Mouse (Mus musculus) small intestine, adult 2 months (tissue): Measurements from ENCODE around the gene Olfr1102.

Experiments
- CTCF ChIP-seq: fragments of 200-500 bp; IDR thresholded peaks from 2 replicates; pipeline ENCODE4 v1.5.1; 2012; ENCODE audit warnings: low read depth, mild to moderate bottlenecking, control low read depth, inconsistent platforms, low read length, moderate library complexity, mixed read lengths; ENCODE audit not compliant: insufficient replicate concordance, insufficient read length; ENCODE audit errors: extremely low read depth
- POLR2A ChIP-seq: fragments of 200-500 bp; IDR thresholded peaks from 2 replicates; pipeline ENCODE4 v1.6.1; 2012; ENCODE audit warnings: low read depth, mild to moderate bottlenecking, control low read depth, inconsistent platforms, low read length, moderate library complexity

GRCm38 (mm10) chr2:87036431-87036830 is 38.2 kb downstream of the Olfr1102 start, which contains the start of gene Olfr1105:
- TF ChIP-seq CTCF (no peak), POLR2A (no peak)
